21 mouse cellular contexts compared by ENCODE assay signal in the genomic region with DNA sequence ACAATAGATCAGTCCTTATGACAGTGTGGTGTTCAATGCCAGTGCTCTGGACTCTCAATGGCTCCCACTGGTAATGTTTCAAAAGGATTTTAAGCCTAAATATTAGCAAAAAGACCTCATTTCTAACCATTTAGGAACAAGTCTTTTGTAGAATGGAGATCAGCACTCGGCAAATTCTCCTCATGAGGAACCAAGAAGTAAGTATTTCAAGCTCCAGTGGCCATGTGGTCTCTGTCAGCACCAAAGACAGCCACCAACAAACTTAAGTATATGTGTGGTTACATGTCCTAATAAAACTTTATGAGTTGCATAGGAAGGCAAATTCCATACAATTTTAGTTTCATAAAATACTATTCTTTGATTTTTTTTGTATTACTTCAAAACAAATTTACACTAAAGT.
"Had no signal": no experiment of that assay in that cellular context is flagged by ENCODE, and none has a peak within 500 bp of the region (broad histone marks: within the 10 kb centered on the region; RNA-seq: fewer than 3 reads in every experiment).

No protein-coding gene starts in this region.

- H3K4me1 ChIP-seq: liver, embryonic 15.5 days; lung, embryonic 15.5 days; megakaryocyte, embryonic 14.5 days; midbrain, embryonic 13.5 days; midbrain, embryonic 15.5 days; neural tube, embryonic 12.5 days; stomach, embryonic 15.5 days had no signal

- H3K27ac ChIP-seq: liver, embryonic 15.5 days; lung, embryonic 15.5 days; macrophage; midbrain, embryonic 13.5 days; midbrain, embryonic 15.5 days; neural tube, embryonic 12.5 days; stomach, embryonic 15.5 days; stomach, postnatal 0 days had no signal

- DNase-seq: liver, postnatal 0 days; lung, adult 2 months; lung, postnatal 14 days; lung, postnatal 36 days; retina, postnatal 1 day; right cerebral cortex, adult 18-20 months; right cerebral cortex, postnatal 25 days; right cerebral cortex, postnatal 4 days; thymus, adult 2 months; thymus, postnatal 14 days; thymus, postnatal 36 days had no signal

- H3K27me3 ChIP-seq: liver, embryonic 15.5 days; lung, embryonic 15.5 days; megakaryocyte, embryonic 14.5 days; midbrain, embryonic 13.5 days; midbrain, embryonic 15.5 days; neural tube, embryonic 12.5 days; stomach, embryonic 15.5 days had no signal

- H3K4me2 ChIP-seq: liver, embryonic 15.5 days; lung, embryonic 15.5 days; midbrain, embryonic 11.5 days; midbrain, embryonic 13.5 days; midbrain, embryonic 15.5 days; neural tube, embryonic 12.5 days; stomach, embryonic 15.5 days had no signal

- H3K9me3 ChIP-seq: liver, embryonic 15.5 days; lung, embryonic 15.5 days; megakaryocyte, embryonic 14.5 days; midbrain, embryonic 13.5 days; midbrain, embryonic 15.5 days; neural tube, embryonic 12.5 days; stomach, embryonic 15.5 days had no signal

- H3K4me3 ChIP-seq: liver, embryonic 15.5 days; lung, embryonic 15.5 days; megakaryocyte, embryonic 14.5 days; midbrain, embryonic 13.5 days; midbrain, embryonic 15.5 days; neural tube, embryonic 12.5 days; stomach, embryonic 15.5 days had no signal

- H3K9ac ChIP-seq: liver, embryonic 15.5 days; liver, postnatal 0 days; lung, embryonic 15.5 days; midbrain, embryonic 13.5 days; midbrain, embryonic 15.5 days; neural tube, embryonic 12.5 days; stomach, embryonic 15.5 days had no signal

- H3K36me3 ChIP-seq: liver, embryonic 15.5 days; lung, embryonic 15.5 days; midbrain, embryonic 13.5 days; midbrain, embryonic 15.5 days; neural tube, embryonic 12.5 days; stomach, embryonic 15.5 days had no signal
